Mouse (Mus musculus) lung, postnatal 0 days (tissue): Measurements from ENCODE around the gene Kitl. TPM values are rescaled to one million over a fixed set of nuclear protein-coding genes. Genes with fewer than 3 reads are reported as not detected.

Experiments used
- ATAC-seq: fragments of 200-750 bp; cut with Nextera tagmentation; 2 replicates; pipeline ENCODE4 v1.8.0; 2017; ENCODE audit warnings: moderate library complexity
- DNase-seq: peaks from one replicate; pipeline ENCODE4 v3.0.0-alpha.2; 2016; ENCODE audit warnings: low spot score
- H3K27ac ChIP-seq: fragments of 300-500 bp; sonication (generic); 2 replicates; pipeline ENCODE4 v1.5.1; 2014; ENCODE audit warnings: antibody characterized with exemption, mild to moderate bottlenecking, low read length, mixed read lengths
- H3K27me3 ChIP-seq: fragments of 300-500 bp; sonication (generic); replicated peaks from 2 replicates; pipeline ENCODE4 v1.6.1; 2014; ENCODE audit warnings: low read length, mixed read lengths; ENCODE audit not compliant: insufficient read depth
- H3K36me3 ChIP-seq: fragments of 300-500 bp; sonication (generic); 2 replicates; pipeline ENCODE4 v1.6.1; 2014; ENCODE audit warnings: low read length, mixed read lengths; ENCODE audit not compliant: insufficient read depth
- H3K4me1 ChIP-seq: fragments of 300-500 bp; sonication (generic); 2 replicates; pipeline ENCODE4 v1.6.1; 2014; ENCODE audit warnings: antibody characterized with exemption, low read depth, low read length, mixed read lengths; ENCODE audit not compliant: insufficient read depth
- H3K4me2 ChIP-seq: fragments of 300-500 bp; sonication (generic); replicated peaks from 2 replicates; pipeline ENCODE4 v1.6.1; 2014; ENCODE audit warnings: low read depth, mild to moderate bottlenecking, low read length, moderate library complexity, mixed read lengths
- H3K4me3 ChIP-seq: fragments of 300-500 bp; sonication (generic); 2 replicates; pipeline ENCODE4 v1.5.1; 2014; ENCODE audit warnings: low read depth, low read length
- H3K9ac ChIP-seq: fragments of 300-500 bp; sonication (generic); replicated peaks from 2 replicates; pipeline ENCODE4 v1.6.1; 2014; ENCODE audit warnings: low read depth, mild to moderate bottlenecking
- H3K9me3 ChIP-seq: fragments of 300-500 bp; sonication (generic); 2 replicates; pipeline ENCODE4 v1.6.1; 2016; ENCODE audit warnings: low read length, mixed read lengths
- CTCF ChIP-seq: IDR thresholded peaks from 2 replicates; pipeline ENCODE4 v1.5.1; 2016; ENCODE audit warnings: antibody characterized with exemption, mild to moderate bottlenecking
- EP300 ChIP-seq: IDR thresholded peaks from 2 replicates; pipeline ENCODE4 v1.6.1; 2016; ENCODE audit warnings: antibody characterized with exemption, mild to moderate bottlenecking, control low read depth
- WGBS: fragments of 180-500 bp; shearing (Covaris S2); extraction: QIAGEN DNeasy Blood & Tissue Kit; methylation state at CpG from one replicate; pipeline ENCODE4 v1.1.7; 2014; 5-methylcytosine and 5-hydroxymethylcytosine counted together
- polyA plus RNA-seq: library from polyadenylated mRNA; unstranded; fragments of >200 nt; fragmentation: Nextera tagmentation; extraction: Ambion mirVana; gene quantifications from 2 replicates; pipeline ENCODE4 v1.2.1, GENCODE M21; 2015

The Kitl gene
- polyA plus RNA-seq, 1 experiment from 2014 or later: 75.2 TPM

- no peak overlapping the region for H3K4me2 ChIP-seq
- DNase-seq (no peak), ATAC-seq (no peak)
- H3K27ac ChIP-seq: no peak overlapping the region
- H3K9ac ChIP-seq: no peak overlapping the region
- H3K4me3 ChIP-seq: no peak overlapping the region
- no peaks in the 10 kb centered on the region for H3K9me3 ChIP-seq
- H3K36me3 ChIP-seq: no peaks in the 10 kb centered on the region
- TF ChIP-seq CTCF (no peak), EP300 (no peak)
- H3K27me3 ChIP-seq: no peaks in the 10 kb centered on the region
- H3K4me1 ChIP-seq: no peaks in the 10 kb centered on the region
- 58% methylated on average over 7 of the region's 7 CpGs for WGBS
Observed at GRCm38 (mm10) chr10:100111209-100111608, 95.8 kb downstream of the Kitl start.

DNA sequence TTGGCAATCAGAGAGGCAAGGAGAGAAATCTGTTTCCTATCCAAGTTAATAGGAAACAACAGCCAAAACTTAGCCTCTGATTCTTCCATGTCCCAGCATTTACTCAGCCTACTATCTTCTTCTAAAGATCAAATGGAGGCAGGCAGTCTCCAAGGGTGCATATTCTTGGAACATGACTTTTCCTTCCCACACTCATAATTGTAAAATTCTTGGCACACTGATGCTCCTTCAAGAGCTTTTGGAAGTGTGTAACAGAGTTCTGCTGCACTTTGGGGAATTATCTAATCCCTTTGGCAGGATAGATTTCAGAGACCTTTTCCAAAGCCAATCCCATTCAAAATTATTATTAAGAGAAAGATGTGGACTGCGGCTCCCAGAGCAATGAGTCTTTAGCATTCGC is 100.1 kb downstream of the Kitl start:
- Histone ChIP-seq H3K27ac (no peak overlapping the region), H3K4me1 (no peaks in the 10 kb centered on the region), H3K4me3 (no peak overlapping the region), H3K9ac (no peak overlapping the region), H3K4me2 (no peak overlapping the region), H3K9me3 (no peaks in the 10 kb centered on the region), H3K36me3 (no peaks in the 10 kb centered on the region), H3K27me3 (no peaks in the 10 kb centered on the region)
- no peak for ATAC-seq
- TF ChIP-seq CTCF: no peak
- no peak for TF ChIP-seq EP300
- 89% methylated on average over 2 of the region's 2 CpGs for WGBS
- no peak for DNase-seq

- H3K4me2 ChIP-seq: no peak overlapping the region
- 48% methylated on average over 5 of the region's 5 CpGs for WGBS
- DNase-seq (no peak), ATAC-seq (no peak)
- no peaks in the 10 kb centered on the region for H3K36me3 ChIP-seq
- H3K4me3 ChIP-seq: no peak overlapping the region
- H3K9ac ChIP-seq: no peak overlapping the region
- no peaks in the 10 kb centered on the region for H3K9me3 ChIP-seq
- H3K27ac ChIP-seq: no peak overlapping the region
- H3K4me1 ChIP-seq: no peaks in the 10 kb centered on the region
- no peaks in the 10 kb centered on the region for H3K27me3 ChIP-seq
- TF ChIP-seq EP300 (no peak), CTCF (no peak)
Observed at GRCm38 (mm10) chr10:100124452-100124851, 109.0 kb downstream of the Kitl start.

DNA sequence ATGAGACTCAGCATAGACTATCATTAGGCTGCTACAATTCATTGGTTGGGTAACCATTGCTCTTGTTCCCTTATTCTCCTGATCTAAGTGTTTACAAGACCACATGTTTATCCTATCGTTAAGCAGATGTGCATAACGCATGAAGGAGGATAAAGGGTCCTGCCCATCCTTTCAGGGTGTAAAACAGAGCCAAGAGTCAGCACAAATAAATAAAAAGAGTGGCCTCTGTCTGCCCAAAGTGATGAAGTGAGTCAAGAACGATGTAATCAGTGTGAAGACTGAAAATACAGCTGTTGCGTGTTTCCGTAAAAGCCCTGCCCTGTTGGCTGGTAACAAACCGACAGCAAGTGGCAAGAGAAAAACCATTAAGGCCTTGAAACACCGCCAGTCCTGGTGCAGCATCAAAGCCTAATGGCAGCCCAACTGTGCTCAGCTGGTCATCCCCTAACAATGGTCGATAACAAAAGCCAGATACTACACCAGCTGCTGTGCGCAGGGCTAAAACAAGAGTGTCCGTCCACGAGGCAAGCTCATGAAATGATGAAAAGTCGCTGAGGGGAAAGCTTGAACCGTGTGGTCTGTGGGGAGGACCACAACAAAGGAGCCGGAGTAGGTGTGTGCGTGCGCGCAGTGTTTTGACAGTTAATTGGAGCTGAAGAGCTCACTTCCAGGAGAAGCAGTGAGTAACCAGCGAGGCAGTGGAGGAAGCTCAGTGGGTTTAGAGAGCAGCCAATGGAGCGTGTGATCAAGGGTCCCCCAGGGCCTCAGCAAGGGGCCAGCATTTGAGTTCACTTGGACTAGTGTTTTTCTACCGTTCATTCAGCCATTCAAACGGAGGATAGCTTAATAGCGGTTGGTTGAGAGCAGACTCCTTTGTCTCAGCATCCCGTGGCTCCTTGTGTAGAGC is 112.7 kb downstream of the Kitl start:
- ATAC-seq: peak; percentile 78
- Histone ChIP-seq H3K27me3 (no peaks in the 10 kb centered on the region), H3K27ac (no peak overlapping the region), H3K4me1 (no peaks in the 10 kb centered on the region), H3K4me3 (no peak overlapping the region), H3K9ac (no peak overlapping the region), H3K9me3 (no peaks in the 10 kb centered on the region), H3K36me3 (no peaks in the 10 kb centered on the region), H3K4me2 (no peak overlapping the region)
- DNase-seq: peak; percentile 68
- TF ChIP-seq EP300: peak; percentile 48; the same call in 1 of the 2 replicates
- TF ChIP-seq CTCF: no peak
- WGBS: 62% methylated on average over 23 of the region's 23 CpGs

DNA sequence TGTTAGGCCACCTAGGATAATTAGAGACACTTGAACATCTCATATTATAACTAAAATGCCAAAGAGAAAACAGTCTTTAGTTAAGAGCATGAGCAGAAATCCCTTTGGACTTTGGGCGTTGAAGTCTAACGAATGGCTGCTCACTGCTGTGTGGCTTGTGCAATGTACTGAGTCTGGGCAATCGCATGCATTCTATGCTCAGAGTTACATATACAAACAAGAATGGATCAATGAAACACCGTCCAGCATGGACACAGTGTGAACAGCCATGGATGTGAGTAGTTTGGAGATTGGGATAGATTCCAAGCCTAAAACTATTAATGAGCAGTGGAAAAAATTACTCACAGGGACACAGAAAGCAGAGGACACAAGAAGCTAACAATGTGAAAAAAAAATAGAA is 116.2 kb downstream of the Kitl start:
- TF ChIP-seq EP300: no peak
- no peak for TF ChIP-seq CTCF
- ATAC-seq: no peak
- no peak overlapping the region for H3K9ac ChIP-seq
- DNase-seq: no peak
- H3K4me2 ChIP-seq: no peak overlapping the region
- no peak overlapping the region for H3K27ac ChIP-seq
- 68% methylated on average over 4 of the region's 4 CpGs for WGBS
- no peaks in the 10 kb centered on the region for H3K9me3 ChIP-seq
- no peak overlapping the region for H3K4me3 ChIP-seq
- H3K27me3 ChIP-seq: no peaks in the 10 kb centered on the region
- H3K4me1 ChIP-seq: no peaks in the 10 kb centered on the region
- no peaks in the 10 kb centered on the region for H3K36me3 ChIP-seq

GRCm38 (mm10) chr10:100132304-100132703 is 116.9 kb downstream of the Kitl start:
- Histone ChIP-seq H3K36me3 (no peaks in the 10 kb centered on the region), H3K9ac (no peak overlapping the region), H3K27me3 (no peaks in the 10 kb centered on the region), H3K4me2 (no peak overlapping the region), H3K4me1 (no peaks in the 10 kb centered on the region), H3K27ac (no peak overlapping the region), H3K9me3 (no peaks in the 10 kb centered on the region), H3K4me3 (no peak overlapping the region)
- ATAC-seq (no peak), DNase-seq (no peak)
- TF ChIP-seq EP300: no peak
- TF ChIP-seq CTCF: no peak
- 53% methylated on average over 1 of the region's 1 CpGs for WGBS
